9 mouse cellular contexts compared by ENCODE assay signal in the genomic region with DNA sequence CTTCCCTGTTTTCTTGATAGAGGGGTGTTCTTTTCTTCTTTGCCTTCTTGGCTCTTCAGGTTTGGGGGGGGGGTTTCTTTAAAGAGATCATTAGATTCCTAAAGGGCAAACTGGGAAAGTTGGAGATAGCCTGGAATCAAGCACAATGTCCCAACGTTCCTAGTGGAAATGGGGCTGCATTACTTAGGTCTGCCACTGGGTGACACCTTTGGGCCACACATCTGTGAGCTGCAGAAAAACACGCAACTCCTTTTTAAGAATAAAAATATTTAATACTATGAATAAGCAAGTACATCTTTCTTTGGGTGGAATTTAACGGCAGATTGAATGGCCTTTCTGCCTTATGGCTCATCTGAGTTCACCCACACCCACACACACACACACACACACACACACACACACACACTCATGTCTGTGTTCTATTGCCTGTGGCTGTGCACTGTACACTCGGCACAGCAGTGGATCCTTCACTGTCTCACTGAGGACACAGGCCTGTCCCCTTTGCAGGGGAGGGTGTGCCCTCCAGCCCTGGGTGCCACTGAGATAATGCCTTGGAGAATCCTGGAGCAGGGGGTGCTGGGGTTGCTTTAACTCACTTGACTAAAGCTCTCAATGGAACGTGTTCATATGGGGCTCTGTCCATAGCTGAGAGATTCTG.
A peak's percentile ranks its signal among the peaks of the same experiment; 100 is the strongest.
DNase-seq lines count a peak whose midpoint lies in the region; TF ChIP-seq lines count a peak whose summit lies in the region.
"Had no signal": no experiment of that assay in that cellular context is flagged by ENCODE, and none has a peak within 500 bp of the region (broad histone marks: within the 10 kb centered on the region; RNA-seq: fewer than 3 reads in every experiment).

No protein-coding gene starts in this region.

- peaks cover 0 to 3% of the 10 kb centered on the region in 2 experiments; a peak in 1 of 4 replicates for H3K36me3 ChIP-seq in MEL (ENCODE audit: control insufficient read depth in 1 of 2, insufficient read depth in 2 of 2, low read length in 2 of 2)
- no peaks in the 10 kb centered on the region for H3K36me3 ChIP-seq in embryonic facial prominence, embryonic 10.5 days (replicated peaks)
- H3K36me3 ChIP-seq: heart, embryonic 13.5 days had no signal

- no peak overlapping the region for H3K4me3 ChIP-seq in MEL (ENCODE audit: control insufficient read depth in 1 of 2, insufficient read depth in 1 of 2, low read depth in 2 of 2, low read length in 2 of 2)
- H3K4me3 ChIP-seq in embryonic facial prominence, embryonic 10.5 days = no peak overlapping the region
- H3K4me3 ChIP-seq: heart, embryonic 13.5 days had no signal

- WGBS in embryonic facial prominence, embryonic 10.5 days = 56% methylated on average over 5 of the region's 5 CpGs

- TF ChIP-seq EP300 in MEL (IDR thresholded peaks at IDR 0.05; ENCODE audit: low read depth in 1 of 2, low read length in 2 of 2) = no peak

- no peak overlapping the region for H3K9ac ChIP-seq in MEL (ENCODE audit: control insufficient read depth, low read depth, low read length, poor library complexity, severe bottlenecking)
- H3K9ac ChIP-seq: heart, embryonic 13.5 days had no signal

- peak; percentile 80 to 92 (median 84) for TF ChIP-seq CTCF in MEL (IDR thresholded peaks at IDR 0.05 in 2 of 3, conservative IDR thresholded peaks at IDR 0.05 in 1 of 3; ENCODE audit: control insufficient read depth in 1 of 3, insufficient read depth in 1 of 3, low read depth in 2 of 3, low read length in 3 of 3, poor library complexity in 1 of 3, severe bottlenecking in 1 of 3)

- H3K79me2 ChIP-seq in MEL (ENCODE audit: control insufficient read depth, insufficient read depth, low read length, poor library complexity) = no peaks in the 10 kb centered on the region

- H3K27ac ChIP-seq in MEL (ENCODE audit: control insufficient read depth, low read depth, low read length) = no peak overlapping the region
- H3K27ac ChIP-seq in embryonic facial prominence, embryonic 10.5 days (replicated peaks) = no peak overlapping the region
- H3K27ac ChIP-seq: heart, embryonic 13.5 days had no signal

- intact Hi-C loops in heart, postnatal 14 days (cut with DNase I) = loop anchor here (1.0 to 5.0 kb wide), 2 partner anchors 42 to 388 kb away; no protein-coding TSS in a partner anchor

- TF ChIP-seq POLR2A in MEL (IDR thresholded peaks at IDR 0.05; ENCODE audit: control insufficient read depth in 1 of 2, insufficient read depth in 1 of 2, low read depth in 1 of 2, low read length in 2 of 2, poor library complexity in 1 of 2) = no peak

- no peaks in the 10 kb centered on the region for H3K27me3 ChIP-seq in MEL (ENCODE audit: control insufficient read depth in 1 of 2, insufficient read depth in 2 of 2, low read length in 2 of 2)
- no peaks in the 10 kb centered on the region for H3K27me3 ChIP-seq in embryonic facial prominence, embryonic 10.5 days (replicated peaks; ENCODE audit: low read depth, poor library complexity, severe bottlenecking)
- H3K27me3 ChIP-seq: heart, embryonic 13.5 days had no signal

- DNase-seq in MEL (ENCODE audit: low read depth, low spot score) = peak; percentile 65
- DNase-seq in adrenal gland, postnatal 14 days = peak; percentile 78
- DNase-seq in embryonic facial prominence, embryonic 10.5 days (ENCODE audit: low spot score) = peak; percentile 51
- peak; percentile 74 to 83 for DNase-seq in heart, postnatal 14 days
- DNase-seq in layer of hippocampus, adult 8-10 months (ENCODE audit: low spot score in 2 of 2) = peak; percentile 60 to 81
- peak; percentile 51 for DNase-seq in lung, postnatal 25 days (ENCODE audit: low spot score)
- peak; percentile 39 to 49 for DNase-seq in right cerebral cortex, postnatal 36 days (ENCODE audit: low spot score in 2 of 2)
- DNase-seq in yolk sac, embryonic 10.5 days (ENCODE audit: low spot score) = no peak

- TF ChIP-seq RAD21 in MEL (IDR thresholded peaks at IDR 0.05; ENCODE audit: low read depth, low read length) = peak; percentile 98

- H3K9me3 ChIP-seq in MEL (replicated peaks; ENCODE audit: insufficient read depth, low read length) = no peaks in the 10 kb centered on the region
- no peaks in the 10 kb centered on the region for H3K9me3 ChIP-seq in embryonic facial prominence, embryonic 10.5 days
- H3K9me3 ChIP-seq: heart, embryonic 13.5 days had no signal

- peaks cover 8 to 9% of the 10 kb centered on the region in 2 experiments; a peak in 3 of 4 replicates for H3K4me1 ChIP-seq in MEL (ENCODE audit: control insufficient read depth in 1 of 2, insufficient read depth in 2 of 2, low read length in 2 of 2)
- H3K4me1 ChIP-seq in embryonic facial prominence, embryonic 10.5 days = no peaks in the 10 kb centered on the region

TF ChIP-seq in MEL, 35 proteins besides CTCF, POLR2A, EP300 and RAD21:
- TF ChIP-seq ZC3H11A (IDR thresholded peaks at IDR 0.05; ENCODE audit: low read depth, low read length) = peak; percentile 98
- TF ChIP-seq SIN3A (IDR thresholded peaks at IDR 0.05; ENCODE audit: low read length) = peak; percentile 32; the same call in 1 of the 2 replicates
- no peak for TF ChIP-seq ZMIZ1 (IDR thresholded peaks at IDR 0.05; ENCODE audit: low read depth, low read length)
- TF ChIP-seq SMC3 (IDR thresholded peaks at IDR 0.05; ENCODE audit: low read depth, low read length) = peak; percentile 94
TF ChIP-seq in MEL: peak in this region for 3.
